Mouse (Mus musculus): ENCODE measurements around the gene Eng.

The Eng gene

DNA sequence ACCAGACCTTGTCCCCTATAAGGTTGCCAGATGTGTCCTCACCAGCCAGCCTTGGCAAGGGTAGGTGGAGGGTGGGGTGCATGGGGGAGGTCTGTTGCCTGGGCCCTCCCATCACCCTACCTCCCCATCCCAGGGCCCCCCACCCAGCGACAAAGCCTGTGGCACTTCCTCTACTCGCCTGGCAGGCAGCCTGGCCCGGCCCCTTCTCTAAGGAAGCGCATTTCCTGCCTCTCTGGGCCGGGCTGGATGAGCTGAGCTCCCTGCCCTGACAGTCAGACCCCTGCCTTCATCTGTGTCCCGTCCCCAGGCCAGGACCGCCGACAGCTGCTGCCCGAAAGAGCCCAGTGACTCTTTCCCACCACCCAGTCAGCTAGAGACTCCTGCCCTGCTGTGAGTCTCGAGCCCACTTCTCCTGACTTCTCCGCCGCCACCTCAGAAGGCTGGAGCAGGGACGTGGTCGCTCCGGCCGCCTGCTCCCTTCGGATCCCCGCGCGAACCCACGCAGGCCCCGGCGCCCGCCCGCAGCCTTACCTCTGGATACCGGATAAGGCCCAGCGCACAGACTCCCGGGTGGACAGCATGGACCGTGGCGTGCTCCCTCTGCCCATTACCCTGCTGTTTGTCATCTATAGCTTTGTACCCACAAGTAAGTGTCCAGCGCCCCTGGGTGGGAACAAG lies at the start of gene Eng:
Gene Eng (plus strand): TSS at position 217 of the 678 bp plus-strand sequence.
- DNase-seq (ENCODE audit: low read depth, low spot score), result no peak

DNA sequence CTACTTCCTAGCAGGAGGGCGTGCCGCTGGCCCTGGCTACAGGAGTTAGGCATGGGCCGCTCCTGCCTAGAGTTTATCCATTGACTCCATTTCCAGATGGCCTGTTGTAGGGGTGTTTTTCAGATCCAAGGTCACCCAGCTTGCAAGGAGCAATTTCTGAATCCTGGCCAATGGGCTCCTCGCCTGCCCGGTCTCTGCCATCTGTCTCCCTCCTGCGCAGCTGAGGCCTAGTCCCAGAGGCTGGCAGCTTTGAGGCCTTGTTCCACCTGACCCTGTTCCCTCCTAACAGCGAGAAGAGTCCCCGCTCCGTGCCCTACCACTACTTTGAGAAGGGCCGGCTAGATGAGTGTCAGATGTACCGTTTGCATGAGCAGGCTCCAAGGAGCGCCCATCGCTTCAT lies 49.7 kb upstream of the Eng start:
- no peak for DNase-seq (ENCODE audit: low read depth, low spot score)

DNA sequence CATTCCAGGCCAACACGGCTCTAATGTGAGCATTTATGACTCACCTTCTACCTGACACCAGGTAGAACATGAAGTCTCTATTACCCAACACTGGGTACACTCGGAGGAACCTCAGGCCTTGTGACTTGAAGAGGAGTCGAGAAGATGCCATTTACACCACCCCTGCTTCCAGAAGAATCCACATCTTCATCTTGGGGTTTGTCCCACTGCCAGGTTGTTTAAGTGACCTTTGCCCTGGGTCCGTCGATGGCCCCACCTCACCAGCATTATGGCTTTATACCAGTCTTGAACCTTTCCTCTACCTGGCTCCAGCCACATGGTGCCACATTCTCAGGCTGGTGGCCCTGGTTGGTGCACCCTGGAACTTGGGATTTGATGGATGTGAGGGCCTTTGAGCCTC lies 49.1 kb upstream of the Eng start:
- DNase-seq (ENCODE audit: low read depth, low spot score), result no peak

DNA sequence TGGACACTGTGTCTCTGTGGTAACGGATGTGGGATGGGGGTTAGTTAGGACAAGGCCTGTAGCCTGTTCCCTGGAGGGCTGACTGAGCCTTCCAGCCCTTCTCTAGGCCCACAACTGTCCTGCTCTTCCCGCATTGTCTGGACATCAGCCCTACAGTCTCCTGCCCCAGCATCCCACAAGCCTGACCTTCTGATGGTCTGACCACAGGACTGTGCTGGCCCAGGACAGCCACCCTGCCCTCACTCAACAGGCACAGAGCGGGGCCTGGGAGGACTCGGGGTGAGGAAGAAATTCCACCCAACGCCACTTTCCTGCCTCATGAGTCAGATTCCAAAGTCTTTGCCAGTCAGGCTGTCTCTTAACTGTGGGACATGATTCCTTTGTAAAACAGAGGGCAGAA lies 48.7 kb upstream of the Eng start:
- DNase-seq (ENCODE audit: low read depth, low spot score), result no peak

DNA sequence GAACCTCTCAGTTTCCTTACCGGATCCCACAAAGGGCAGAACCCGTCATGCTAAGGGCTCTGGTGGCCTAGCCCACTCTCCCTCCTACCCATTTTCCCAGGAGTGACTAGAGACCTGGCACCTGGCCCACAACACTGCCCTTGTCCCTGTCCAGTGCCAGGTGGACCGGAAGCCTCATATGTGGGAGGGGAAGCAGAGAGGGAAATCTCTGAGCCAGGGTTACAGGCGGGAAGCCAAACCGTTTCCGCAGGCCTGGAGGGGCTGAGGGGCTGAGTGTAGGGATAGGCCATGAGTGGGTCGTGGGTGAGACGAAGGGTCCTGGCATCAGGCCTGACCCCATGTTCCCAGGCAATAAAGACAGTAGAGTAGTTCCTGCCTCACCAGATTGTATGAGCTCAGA lies 47.9 kb upstream of the Eng start:
- no peak for DNase-seq (ENCODE audit: low read depth, low spot score)

DNA sequence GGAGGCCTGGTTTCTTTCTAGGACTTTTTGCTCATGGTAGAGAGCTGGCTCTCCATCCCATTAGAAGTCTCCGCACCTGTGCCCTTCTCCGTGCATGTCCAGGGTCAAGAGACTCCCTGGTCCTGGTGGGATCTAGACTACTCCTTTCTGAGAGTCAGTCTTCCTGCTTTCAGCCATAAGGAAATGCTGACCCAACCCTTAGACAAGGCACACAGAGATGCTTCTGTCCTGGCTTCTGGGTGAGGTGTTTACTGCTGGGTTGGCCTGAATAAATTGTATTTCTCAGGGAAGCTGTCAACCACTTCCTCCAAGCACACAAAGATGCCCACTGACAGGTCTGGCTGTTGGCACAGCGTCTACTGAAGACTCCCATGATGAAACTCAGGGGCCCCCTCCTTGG lies 47.0 kb upstream of the Eng start, which contains the start of gene St6galnac6:
Gene St6galnac6 (plus strand): TSS at position 301 of the 400 bp plus-strand sequence.
- DNase-seq (ENCODE audit: low read depth, low spot score), result no peak

DNA sequence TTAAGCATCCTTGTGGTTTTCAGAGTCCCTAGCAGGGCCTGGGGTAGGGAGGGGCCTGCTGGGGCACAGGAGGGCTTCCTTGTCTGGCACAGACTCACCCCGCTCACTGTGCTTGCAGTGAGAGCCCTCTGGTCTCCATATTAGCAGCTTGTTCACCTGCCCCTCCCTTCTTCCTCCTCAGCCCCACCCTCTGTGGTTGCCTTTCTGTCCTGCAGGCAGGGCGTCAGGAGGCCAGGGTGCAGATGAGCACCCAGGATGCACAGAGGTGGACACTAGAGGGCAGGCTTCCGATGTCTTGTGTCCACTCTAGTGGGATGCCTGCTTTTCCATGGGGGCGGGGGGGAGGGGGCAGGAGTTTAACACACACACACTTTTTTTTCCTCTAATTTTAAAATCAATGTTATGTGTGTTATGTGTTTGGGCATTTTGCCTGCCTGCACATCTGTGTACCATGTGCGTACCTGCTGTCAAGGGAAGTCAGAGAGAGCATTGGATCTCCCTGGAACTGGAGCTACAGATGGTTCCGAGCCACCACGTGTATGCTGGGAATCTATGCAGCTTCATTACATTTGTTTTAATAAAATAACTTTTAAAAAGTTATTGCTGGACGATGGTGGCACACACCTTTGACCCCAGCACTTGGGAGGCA lies 44.9 kb upstream of the Eng start:
- no peak for DNase-seq (ENCODE audit: low read depth, low spot score)

DNA sequence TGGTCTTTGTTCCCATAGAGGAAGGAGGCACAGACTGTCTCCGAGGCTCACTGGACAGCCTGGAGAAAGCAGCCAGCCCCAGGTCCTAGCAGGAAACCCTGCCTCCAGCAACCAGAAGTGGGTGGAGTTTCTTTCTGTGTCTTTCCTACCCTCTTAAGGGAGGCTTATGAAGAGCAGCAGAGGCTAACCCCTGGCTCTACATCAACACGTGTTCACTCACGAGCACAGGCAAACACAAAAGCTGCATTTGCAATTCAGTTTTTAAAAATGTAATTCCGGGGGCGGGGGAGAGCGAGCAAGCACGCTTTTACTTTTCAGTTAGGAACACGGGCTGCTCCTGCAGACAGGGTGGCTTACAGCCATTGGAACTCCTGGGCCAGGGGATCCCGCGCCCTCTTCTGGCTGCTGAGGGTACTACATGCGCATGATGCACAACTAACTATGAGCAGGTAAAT lies 43.8 kb upstream of the Eng start:
- no peak for DNase-seq (ENCODE audit: low read depth, low spot score)

DNA sequence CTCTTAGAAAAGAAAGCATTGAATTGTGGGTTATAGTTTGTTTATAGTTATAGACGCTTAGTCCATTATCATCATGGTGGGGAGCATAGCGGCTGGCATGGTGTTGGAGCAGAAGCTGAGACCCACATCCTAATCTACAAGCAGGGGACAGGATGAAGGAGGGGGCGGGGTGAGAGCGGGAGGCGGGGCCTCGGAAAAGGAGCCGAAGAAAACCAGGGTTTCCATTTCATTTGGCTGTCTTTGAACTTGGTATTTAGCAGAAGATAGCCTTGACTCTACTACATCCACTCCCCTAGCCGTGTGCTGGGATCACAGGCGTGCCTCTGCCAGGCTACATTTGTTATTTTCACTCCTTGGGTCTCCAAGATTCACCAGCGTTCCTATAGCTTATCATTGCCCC lies 41.8 kb upstream of the Eng start:
- DNase-seq (ENCODE audit: low read depth, low spot score), result no peak

DNA sequence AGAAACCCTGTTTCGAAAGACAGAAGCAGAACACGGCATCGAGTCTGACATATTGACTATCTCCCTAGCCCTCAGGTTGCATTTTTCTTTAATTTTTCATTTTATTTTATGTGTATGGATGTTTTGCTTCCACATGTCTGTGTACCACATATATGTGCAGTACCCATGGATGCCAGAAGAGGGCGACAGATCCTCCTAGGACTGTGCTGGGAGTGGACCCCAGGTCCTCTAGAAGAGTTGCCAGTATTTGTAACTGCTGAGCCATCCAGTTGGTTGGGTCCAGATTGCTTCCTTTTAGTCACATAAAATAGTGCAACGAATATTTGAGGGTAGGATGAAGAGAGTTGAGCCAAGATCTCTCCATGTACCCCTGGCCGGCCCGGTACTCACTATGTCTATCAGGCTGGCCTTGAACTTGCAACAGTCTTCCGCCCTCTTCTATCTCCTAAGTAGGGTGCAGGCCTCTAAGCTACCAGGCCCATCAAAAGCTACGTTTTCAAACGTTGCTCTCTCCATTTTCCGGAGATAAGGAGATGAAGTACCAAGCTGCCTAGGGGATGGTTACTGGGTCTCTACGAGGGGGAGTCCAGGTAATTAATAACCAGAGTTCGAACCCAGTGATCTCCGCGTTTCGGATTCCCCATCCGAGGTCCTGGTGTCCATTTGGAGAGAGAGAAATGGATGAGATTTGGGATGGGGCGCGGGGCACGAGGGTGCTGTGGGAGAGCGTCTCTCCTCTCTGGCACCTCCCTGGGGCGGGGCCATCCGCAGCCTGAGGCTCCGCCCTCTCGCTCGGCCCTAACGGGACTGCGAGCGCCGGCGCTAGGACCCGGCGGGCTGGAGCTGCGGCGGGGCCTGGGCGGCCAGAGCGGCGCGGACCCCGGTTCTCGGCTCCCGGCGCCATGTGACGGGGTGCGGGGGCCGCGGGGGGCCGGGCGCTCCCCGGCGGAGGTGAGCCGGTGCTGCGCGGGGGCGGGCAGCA lies 39.9 kb upstream of the Eng start:
- DNase-seq (ENCODE audit: low read depth, low spot score), result no peak

DNA sequence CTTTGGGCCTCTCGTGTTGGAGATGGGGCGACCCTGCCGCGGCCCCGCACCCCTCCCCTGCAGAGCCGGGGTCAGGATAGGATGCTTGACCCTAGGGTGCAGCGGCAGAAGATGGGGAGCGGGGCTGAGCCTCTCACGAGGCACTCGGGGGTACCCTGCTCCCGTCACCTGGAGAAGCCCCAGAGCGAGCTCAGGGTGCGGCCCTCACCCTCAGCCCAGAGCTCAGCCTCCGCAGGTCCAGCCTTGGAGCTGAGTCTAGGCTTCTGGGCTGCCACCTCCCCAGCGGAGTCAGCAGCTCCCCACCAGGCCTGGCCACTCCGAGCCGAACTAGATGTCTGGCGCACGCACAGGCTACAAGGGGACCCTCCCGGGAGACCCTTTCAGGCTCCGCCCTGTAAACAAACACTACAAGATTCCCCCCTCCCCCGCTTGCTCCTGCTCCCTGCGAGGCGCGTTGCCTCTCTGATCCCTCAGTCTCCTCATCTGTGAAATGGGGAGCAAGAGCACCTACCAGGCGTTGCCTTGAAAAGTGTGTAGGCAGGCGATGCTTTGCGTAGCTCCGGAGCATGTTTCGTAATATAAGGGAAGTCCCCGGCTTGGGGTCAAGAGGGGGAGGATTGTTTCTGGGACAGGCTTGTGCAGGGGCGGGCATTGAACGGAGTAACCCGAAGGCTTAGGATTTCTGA lies 39.0 kb upstream of the Eng start:
- DNase-seq (ENCODE audit: low read depth, low spot score), result no peak

DNA sequence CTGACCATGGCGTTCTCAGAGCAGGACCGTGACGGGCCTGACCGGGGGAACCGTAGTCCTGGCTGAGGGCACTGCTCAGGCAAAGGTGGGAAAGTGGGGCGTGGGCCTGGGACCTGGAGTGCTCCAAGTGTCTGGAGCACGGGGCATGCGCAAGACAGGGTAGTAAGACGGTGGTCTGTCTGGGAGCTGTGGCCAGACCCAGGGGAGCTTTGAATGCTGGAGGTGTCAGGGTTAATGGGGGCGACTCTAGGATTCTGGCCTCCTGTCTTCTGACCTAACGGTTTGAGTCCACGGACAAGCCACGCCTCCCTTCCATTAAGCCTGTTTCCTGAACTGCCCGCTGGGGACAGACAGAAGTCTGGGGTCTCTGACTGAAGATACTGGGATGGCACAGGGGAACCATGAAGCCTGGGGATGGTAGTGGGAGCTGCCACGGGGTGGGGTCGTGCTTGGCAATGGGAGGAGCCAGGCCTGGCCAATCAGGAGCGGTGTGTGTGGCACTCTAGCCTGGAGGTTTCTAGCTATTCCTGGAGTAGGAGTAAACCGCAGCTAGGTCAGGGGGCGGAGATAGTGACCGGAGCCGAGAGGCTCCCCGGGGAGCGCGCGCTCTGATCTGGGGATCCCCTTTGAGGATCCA lies 38.1 kb upstream of the Eng start:
- no peak for DNase-seq (ENCODE audit: low read depth, low spot score)

DNA sequence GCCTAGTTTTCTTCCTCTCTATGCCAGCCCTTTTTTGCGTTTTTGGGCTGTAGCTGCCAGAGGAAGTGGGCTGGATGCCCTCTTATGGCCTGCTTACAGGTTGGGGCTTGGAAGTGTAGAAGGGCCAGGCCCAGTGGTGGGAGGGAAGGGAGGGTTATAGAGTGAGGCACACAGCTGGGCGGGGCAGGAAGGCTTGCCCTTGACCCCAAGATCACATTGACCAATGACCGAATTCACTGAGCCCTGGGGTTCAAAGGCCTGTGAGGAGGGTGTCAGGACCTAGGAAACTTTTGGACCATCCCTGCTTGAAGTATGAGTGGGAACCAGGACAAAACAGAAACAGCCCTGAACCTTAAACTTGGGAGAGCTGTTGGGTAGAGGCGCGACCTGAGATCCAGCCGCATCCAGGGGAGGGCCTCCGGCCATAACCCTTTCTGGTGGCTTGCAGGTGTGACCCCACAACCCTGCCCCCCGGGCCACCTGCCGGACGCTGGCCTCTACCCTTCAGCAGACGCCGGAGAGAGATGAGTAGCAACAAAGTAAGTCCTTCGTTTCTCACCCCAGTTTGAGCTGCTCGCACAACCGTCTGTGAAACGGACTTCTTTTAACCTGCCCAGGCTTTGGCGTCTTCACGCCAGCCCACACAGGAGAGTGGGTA lies 37.5 kb upstream of the Eng start:
- no peak for DNase-seq (ENCODE audit: low read depth, low spot score)

DNA sequence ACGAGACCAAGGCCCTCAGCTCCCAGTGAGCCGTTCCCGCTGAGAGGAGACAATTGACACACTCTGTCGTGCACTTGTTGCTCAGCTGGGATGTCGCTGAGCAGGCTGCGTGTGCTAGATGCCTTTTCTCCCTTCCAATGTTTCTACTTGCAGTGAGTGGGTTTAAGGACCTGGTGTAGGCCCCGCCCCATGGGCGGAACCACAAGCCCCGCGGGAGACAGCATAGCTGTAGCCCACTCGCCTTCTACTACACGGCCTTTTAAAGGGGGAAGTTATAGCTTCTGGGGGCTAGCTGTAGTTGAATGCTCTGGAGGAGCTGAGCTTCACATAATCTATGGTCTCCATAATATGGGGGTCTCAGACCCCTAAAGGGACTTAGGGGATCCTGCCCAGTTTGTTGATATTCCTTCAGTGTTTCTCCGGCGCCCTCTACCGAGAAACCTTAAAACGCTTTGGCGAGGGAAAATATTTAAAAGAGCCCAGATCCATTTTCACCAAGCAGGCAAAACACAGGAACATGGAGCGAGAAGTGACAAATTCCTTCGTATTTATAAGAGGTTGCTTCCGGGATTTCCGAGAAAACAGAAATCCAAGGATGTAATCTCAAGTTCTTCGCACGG lies 35.7 kb upstream of the Eng start:
- no peak for DNase-seq (ENCODE audit: low read depth, low spot score)

DNA sequence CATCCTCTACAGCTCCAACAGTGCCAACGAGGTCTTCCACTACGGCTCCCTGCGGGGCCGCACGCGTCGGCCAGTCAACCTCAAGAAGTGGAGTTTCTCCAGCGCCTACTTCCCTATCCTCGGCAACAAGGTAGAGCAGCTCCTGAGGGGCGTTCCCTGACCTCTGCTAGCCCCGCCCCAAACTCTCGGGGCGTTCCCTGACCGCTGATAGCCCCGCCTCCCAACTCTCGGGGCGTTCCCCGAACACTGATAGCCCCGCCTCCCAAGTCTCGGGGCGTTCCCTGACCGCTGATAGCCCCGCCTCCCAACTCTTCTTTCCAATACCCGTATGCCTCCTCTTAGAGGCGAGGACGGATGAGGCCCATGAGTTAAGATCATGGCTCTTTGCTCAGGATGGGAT lies 34.1 kb upstream of the Eng start:
- peak; percentile 80 for DNase-seq (ENCODE audit: low read depth, low spot score)

DNA sequence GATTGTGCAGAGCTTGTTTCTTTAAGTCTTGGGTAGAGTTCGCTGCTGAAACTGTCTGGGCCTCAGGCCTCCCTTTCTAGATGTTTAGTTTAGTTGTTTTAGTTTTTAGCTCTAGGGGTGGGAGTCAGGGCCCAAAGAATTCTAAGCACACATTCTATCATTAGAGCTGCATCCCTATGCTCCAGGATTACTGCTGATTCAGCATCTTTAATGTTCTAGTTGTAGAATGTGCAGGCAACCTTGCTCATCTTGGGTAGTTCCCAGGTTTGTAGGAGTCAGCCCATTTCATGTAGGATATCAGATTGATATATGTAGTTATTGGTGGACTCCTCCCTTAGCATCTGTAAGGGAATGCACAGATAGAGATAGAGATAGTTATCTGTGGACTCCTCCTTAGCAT lies 29.3 kb upstream of the Eng start:
- DNase-seq (ENCODE audit: low read depth, low spot score), result no peak

DNA sequence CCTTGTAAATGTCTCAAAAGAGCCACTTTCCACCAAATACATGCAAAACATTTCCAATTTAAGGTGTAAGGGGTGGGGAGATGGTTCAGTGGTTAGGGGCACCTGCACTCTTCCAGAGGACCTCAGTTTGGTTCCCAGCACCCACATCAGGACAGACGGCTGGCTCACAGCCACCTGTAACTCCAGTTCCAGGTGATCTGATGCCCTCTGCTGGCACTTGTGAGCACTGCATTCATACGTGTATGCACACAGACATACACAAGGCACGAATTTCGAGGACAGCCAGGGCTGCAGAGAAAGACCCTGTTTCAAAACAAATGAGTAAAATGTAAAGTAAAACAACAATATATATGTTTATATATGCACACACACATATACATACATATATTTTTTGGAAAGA lies 28.8 kb upstream of the Eng start:
- no peak for DNase-seq (ENCODE audit: low read depth, low spot score)

DNA sequence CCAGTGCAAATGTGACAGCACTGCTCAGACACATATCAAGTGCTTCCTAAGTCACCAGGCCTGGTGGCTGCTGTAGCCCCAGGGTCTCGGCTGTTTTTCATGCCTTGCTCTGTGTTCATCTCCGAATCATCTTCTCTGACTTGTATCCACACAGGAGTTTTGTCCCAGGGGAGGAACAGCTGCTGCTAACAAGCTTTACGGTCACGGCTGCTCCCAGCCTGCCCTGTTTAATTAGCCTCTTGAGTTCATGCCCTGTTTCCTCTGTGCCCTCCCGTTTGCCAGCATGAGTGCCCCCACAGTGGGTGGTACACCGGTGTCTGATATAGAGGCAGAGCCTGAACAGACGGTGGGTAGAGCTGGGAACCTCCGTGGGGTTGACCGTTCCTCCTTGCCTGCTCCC lies 28.3 kb upstream of the Eng start:
- DNase-seq (ENCODE audit: low read depth, low spot score), result no peak

DNA sequence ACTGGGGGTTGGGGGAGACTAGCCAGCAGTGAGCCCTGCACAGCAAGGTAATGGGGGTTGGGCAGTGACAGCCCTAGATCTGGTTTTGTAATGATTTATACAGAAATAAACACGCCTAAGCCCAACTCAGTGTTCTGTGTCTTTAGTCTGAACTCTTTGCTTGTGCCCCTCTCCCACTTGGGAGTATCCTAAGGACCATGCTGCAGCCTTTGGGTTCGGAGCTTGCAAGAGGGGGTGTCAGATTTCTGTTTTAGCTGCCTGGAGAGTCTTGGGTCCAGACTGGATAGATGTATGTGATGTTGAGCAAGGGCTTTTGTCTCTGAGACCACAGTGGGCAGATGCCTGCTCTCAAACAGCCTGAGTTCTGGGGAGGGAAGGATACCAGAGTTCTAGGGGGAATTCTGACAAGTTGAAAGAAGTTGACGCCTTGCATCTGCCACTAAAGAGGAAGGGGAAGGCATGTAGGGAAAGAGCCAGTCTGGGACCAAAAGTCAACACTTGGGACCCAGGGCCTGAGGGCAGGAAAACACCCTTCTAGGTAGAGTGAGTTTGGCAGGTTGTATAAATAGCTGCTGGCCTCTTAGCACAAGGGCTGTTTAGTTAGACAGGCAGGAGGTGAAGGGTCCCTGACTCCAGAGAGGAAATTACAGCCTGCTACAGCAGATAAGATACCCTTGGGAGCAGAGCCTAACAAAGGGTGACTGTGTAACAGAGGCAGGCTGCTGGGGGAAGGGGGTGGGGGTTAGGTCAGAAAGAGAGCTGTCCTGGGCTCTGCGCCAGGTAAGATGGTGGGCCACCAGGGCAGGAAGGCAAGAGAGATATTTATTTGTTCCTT lies 25.5 kb upstream of the Eng start:
- DNase-seq (ENCODE audit: low read depth, low spot score), result no peak

DNA sequence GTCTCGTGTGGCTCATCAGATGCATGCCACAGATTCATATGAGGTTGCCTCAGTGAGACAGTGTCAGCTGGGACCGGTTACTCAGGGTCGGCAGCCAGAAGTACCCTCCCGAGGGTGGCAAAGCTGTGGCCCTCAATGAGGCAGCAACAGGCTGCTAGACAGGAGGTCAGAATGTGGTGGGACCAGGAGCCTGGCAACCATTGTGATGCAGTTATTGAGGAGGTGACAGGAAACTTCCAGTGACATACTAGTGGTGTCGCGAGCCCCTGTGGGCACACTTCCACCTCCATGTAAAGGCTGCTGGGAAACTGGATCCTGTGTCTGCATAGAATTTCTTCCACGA lies 24.9 kb upstream of the Eng start, which contains the start of gene Ak1:
Gene Ak1 (plus strand): TSS at position 242 of the 343 bp plus-strand sequence.
- DNase-seq (ENCODE audit: low read depth, low spot score), result no peak

Data from WW6 (cell line).